Mouse (Mus musculus) liver, embryonic 11.5 days (tissue): Measurements from ENCODE around the gene Prdm16. TPM values are rescaled to one million over a fixed set of nuclear protein-coding genes. Genes with fewer than 3 reads are reported as not detected.
A peak's percentile ranks its signal among the peaks of the same experiment; 100 is the strongest.

Experiments
- ATAC-seq: fragments of 200-750 bp; cut with Nextera tagmentation; replicated peaks from 2 replicates; pipeline ENCODE4 v1.8.0; 2017; ENCODE audit warnings: moderate number of reproducible peaks, mild to moderate bottlenecking, moderate TSS enrichment, moderate library complexity; ENCODE audit not compliant: low FRiP score
- DNase-seq: peaks from one replicate; pipeline ENCODE4 v3.0.0-alpha.2; 2017; ENCODE audit warnings: low spot score
- H3K27ac ChIP-seq: fragments of 300-500 bp; sonication (generic); 2 replicates; pipeline ENCODE4 v1.5.1; 2014; ENCODE audit warnings: mild to moderate bottlenecking, low read depth, low read length, control low read depth
- H3K27me3 ChIP-seq: fragments of 300-500 bp; sonication (generic); replicated peaks from 2 replicates; pipeline ENCODE4 v1.6.1; 2014; ENCODE audit warnings: low read length, mixed read lengths; ENCODE audit not compliant: control insufficient read depth, insufficient read depth
- H3K36me3 ChIP-seq: fragments of 300-500 bp; sonication (generic); 2 replicates; pipeline ENCODE4 v1.6.1; 2014; ENCODE audit warnings: mild to moderate bottlenecking, low read length, moderate library complexity, mixed read lengths; ENCODE audit not compliant: control insufficient read depth, insufficient read depth
- H3K4me1 ChIP-seq: fragments of 300-500 bp; sonication (generic); replicated peaks from 2 replicates; pipeline ENCODE4 v1.6.1; 2014; ENCODE audit warnings: low read length, mixed read lengths; ENCODE audit not compliant: control insufficient read depth, insufficient read depth
- H3K4me2 ChIP-seq: fragments of 300-500 bp; sonication (generic); 2 replicates; pipeline ENCODE4 v1.6.1; 2014; ENCODE audit warnings: mild to moderate bottlenecking, control low read depth, moderate library complexity
- H3K4me3 ChIP-seq: fragments of 300-500 bp; sonication (generic); 2 replicates; pipeline ENCODE4 v1.5.1; 2014; ENCODE audit warnings: low read depth, low read length, control low read depth
- H3K9ac ChIP-seq: fragments of 300-500 bp; sonication (generic); 2 replicates; pipeline ENCODE4 v1.6.1; 2014; ENCODE audit warnings: low read depth, low read length, control low read depth
- H3K9me3 ChIP-seq: fragments of 300-500 bp; sonication (generic); 2 replicates; pipeline ENCODE4 v1.6.1; 2016; ENCODE audit warnings: low read length, inconsistent platforms, mixed read lengths; ENCODE audit not compliant: control insufficient read depth
- WGBS: fragments of 180-500 bp; shearing (Covaris S2); extraction: QIAGEN DNeasy Blood & Tissue Kit; methylation state at CpG from one replicate; pipeline ENCODE4 v1.1.7; 2014; 5-methylcytosine and 5-hydroxymethylcytosine counted together
- polyA plus RNA-seq: library from polyadenylated mRNA; unstranded; fragments of >200 nt; fragmentation: Nextera tagmentation; extraction: Ambion mirVana; gene quantifications from 2 replicates; pipeline ENCODE4 v1.2.1, GENCODE M21; 2014

Gene Prdm16
- polyA plus RNA-seq, 1 experiment from 2014 or later, result 7.2 TPM

DNA sequence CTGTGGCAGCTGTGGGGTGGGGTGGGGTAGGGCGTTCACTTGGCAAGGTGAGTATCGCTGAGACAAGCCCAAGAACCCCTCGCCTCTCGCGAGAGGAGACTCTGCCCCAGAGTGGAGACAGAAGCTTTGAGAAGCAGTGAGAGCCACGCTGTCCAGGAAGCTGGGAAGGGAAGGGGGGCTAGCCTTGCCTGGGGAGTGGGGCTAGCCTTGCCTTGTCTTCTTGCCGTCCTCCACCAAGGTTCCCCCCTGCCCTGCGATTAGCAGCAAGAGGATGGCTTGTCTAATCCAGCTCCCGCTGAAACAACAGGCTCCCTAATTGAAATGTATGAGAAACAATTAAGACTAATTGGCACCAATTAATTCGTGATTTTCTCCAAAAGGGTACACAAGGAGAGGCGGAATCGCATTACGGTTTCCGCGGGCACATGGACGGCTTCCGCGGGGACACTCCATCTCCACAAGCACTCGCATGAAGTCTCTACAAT, 227.4 kb downstream of the Prdm16 start:
- 48% methylated on average over 19 of the region's 19 CpGs for WGBS
- H3K4me1 ChIP-seq, result peaks cover 14% of the 10 kb centered on the region
- H3K4me3 ChIP-seq, result no peak overlapping the region
- DNase-seq (no peak), ATAC-seq (no peak)
- H3K27me3 ChIP-seq, result 0 out of 2 replicates have a peak, but pooled peaks cover 6% of the 10 kb centered on the region
- H3K27ac ChIP-seq, result no peak overlapping the region
- no peaks in the 10 kb centered on the region for H3K36me3 ChIP-seq
- no peak overlapping the region for H3K9ac ChIP-seq
- no peaks in the 10 kb centered on the region for H3K9me3 ChIP-seq
- no peak overlapping the region for H3K4me2 ChIP-seq

- ATAC-seq (no peak), DNase-seq (no peak)
- Histone ChIP-seq H3K9ac (no peak overlapping the region), H3K4me3 (no peak overlapping the region), H3K9me3 (no peaks in the 10 kb centered on the region), H3K36me3 (no peaks in the 10 kb centered on the region), H3K4me2 (no peak overlapping the region), H3K27me3 (no peaks in the 10 kb centered on the region), H3K4me1 (peaks cover 6% of the 10 kb centered on the region), H3K27ac (no peak overlapping the region)
- 55% methylated on average over 4 of the region's 4 CpGs for WGBS
Observed at GRCm38 (mm10) chr4:154402948-154403347, 233.7 kb downstream of the Prdm16 start.

- no peaks in the 10 kb centered on the region for H3K9me3 ChIP-seq
- DNase-seq (no peak), ATAC-seq (no peak)
- no peak overlapping the region for H3K4me3 ChIP-seq
- H3K9ac ChIP-seq, result no peak overlapping the region
- no peaks in the 10 kb centered on the region for H3K27me3 ChIP-seq
- H3K4me1 ChIP-seq, result peaks cover 6% of the 10 kb centered on the region
- H3K36me3 ChIP-seq, result no peaks in the 10 kb centered on the region
- no peak overlapping the region for H3K4me2 ChIP-seq
- WGBS, result 54% methylated on average over 10 of the region's 10 CpGs
- no peak overlapping the region for H3K27ac ChIP-seq
Observed at GRCm38 (mm10) chr4:154401982-154402932, 234.4 kb downstream of the Prdm16 start.

- WGBS, result 56% methylated on average over 5 of the region's 5 CpGs
- H3K9me3 ChIP-seq, result no peaks in the 10 kb centered on the region
- H3K9ac ChIP-seq, result no peak overlapping the region
- DNase-seq (no peak), ATAC-seq (no peak)
- H3K4me3 ChIP-seq, result no peak overlapping the region
- no peaks in the 10 kb centered on the region for H3K36me3 ChIP-seq
- H3K4me1 ChIP-seq, result peaks cover 6% of the 10 kb centered on the region
- no peak overlapping the region for H3K27ac ChIP-seq
- H3K27me3 ChIP-seq, result no peaks in the 10 kb centered on the region
- no peak overlapping the region for H3K4me2 ChIP-seq
Observed at GRCm38 (mm10) chr4:154401379-154401778, 235.3 kb downstream of the Prdm16 start.

DNA sequence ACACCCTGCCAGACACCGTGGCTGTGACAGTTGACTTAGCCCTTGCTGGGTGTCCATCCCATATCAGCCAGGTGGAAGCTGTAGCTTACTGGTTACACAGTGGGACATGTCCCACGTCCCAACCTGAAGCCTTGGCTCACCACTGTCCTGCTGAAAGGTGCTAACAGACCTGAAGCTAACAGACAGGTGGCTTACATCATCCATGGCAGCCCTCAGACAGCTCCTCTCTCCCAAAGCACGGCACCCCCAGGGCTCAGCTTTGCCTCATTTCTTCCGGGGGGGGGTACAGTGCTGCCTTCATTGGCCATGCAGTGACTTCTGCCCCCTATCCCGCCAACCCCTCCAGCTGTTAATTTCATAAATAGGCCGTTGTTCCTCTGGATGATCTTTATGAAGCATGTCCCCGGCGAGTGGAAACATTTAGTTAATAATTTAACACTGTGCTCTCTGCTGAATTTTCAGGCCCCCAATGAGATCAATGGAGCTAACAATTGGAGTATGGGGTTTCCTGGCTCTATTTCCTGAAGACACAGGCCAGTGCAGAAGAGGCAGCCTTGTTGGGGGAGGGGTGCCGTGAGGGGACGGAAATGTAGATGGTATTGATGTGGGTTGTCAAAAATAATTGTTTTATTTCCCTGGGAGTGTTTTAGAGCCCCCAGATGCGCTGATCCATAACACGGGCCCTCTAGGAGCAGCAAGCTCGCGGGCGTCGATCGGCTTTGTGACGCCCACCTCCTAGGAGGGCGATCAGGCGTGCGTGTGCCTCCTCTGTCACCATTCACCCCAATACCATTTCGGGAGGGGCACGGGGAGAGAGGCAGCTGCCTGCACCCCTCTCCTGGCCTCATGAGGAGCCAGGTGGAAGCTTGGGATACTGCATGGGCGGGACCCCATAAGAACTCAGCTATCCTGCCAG, 236.2 kb downstream of the Prdm16 start:
- Histone ChIP-seq H3K9ac (no peak overlapping the region), H3K36me3 (no peaks in the 10 kb centered on the region), H3K4me2 (no peak overlapping the region), H3K27ac (no peak overlapping the region), H3K4me1 (peaks cover 6% of the 10 kb centered on the region), H3K4me3 (no peak overlapping the region), H3K27me3 (no peaks in the 10 kb centered on the region), H3K9me3 (no peaks in the 10 kb centered on the region)
- ATAC-seq (no peak), DNase-seq (no peak)
- 77% methylated on average over 24 of the region's 24 CpGs for WGBS

DNA sequence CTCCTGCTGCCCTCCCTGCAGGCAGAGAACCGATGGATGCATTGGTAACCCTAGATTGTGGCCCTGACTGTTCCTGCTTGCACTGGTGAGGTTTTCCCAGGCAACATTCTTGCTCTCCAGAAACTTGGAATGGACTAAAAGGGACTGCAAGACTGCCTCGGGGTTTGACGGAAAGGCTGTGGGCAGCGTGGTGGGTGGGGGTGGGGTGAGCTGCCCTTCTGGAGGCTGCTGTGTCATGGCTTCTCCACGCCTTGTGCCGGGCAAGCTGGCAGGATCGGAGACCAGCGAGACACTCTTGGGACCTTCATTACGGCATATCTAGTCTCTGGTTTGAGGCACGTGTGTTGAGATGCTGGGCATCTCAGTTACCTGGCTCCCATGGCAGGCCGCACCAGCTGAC, 237.0 kb downstream of the Prdm16 start:
- no peak overlapping the region for H3K9ac ChIP-seq
- no peaks in the 10 kb centered on the region for H3K27me3 ChIP-seq
- no peak overlapping the region for H3K4me3 ChIP-seq
- H3K9me3 ChIP-seq, result no peaks in the 10 kb centered on the region
- no peak for ATAC-seq
- H3K4me1 ChIP-seq, result peaks cover 6% of the 10 kb centered on the region
- 72% methylated on average over 11 of the region's 11 CpGs for WGBS
- no peak overlapping the region for H3K27ac ChIP-seq
- H3K36me3 ChIP-seq, result no peaks in the 10 kb centered on the region
- no peak overlapping the region for H3K4me2 ChIP-seq
- no peak for DNase-seq

GRCm38 (mm10) chr4:154396652-154397301, 239.9 kb downstream of the Prdm16 start:
- 83% methylated on average over 14 of the region's 14 CpGs for WGBS
- H3K27me3 ChIP-seq, result peaks cover 2% of the 10 kb centered on the region; the same call in 1 of the 2 replicates
- H3K4me1 ChIP-seq, result peaks cover 19% of the 10 kb centered on the region

GRCm38 (mm10) chr4:154394123-154394722, 242.4 kb downstream of the Prdm16 start:
- H3K4me2 ChIP-seq, result no peak overlapping the region
- no peak overlapping the region for H3K9ac ChIP-seq
- no peak overlapping the region for H3K27ac ChIP-seq
- 61% methylated on average over 7 of the region's 7 CpGs for WGBS
- H3K27me3 ChIP-seq, result peaks cover 7% of the 10 kb centered on the region
- no peak for DNase-seq
- ATAC-seq, result 0 out of 2 replicates have a peak, but pooled peaks have one; percentile 7
- no peaks in the 10 kb centered on the region for H3K36me3 ChIP-seq
- no peaks in the 10 kb centered on the region for H3K9me3 ChIP-seq
- H3K4me3 ChIP-seq, result no peak overlapping the region
- peaks cover 21% of the 10 kb centered on the region for H3K4me1 ChIP-seq

More at GRCm38 (mm10) chr4:154396652-154397301, 239.9 kb downstream of the Prdm16 start:
- Histone ChIP-seq H3K27ac (no peak overlapping the region), H3K36me3 (no peaks in the 10 kb centered on the region), H3K9ac (no peak overlapping the region), H3K4me2 (no peak overlapping the region), H3K4me3 (no peak overlapping the region), H3K9me3 (no peaks in the 10 kb centered on the region)
- DNase-seq (no peak), ATAC-seq (no peak)
